Mouse (Mus musculus): ENCODE measurements around the gene Gcn1l1.

DNA sequence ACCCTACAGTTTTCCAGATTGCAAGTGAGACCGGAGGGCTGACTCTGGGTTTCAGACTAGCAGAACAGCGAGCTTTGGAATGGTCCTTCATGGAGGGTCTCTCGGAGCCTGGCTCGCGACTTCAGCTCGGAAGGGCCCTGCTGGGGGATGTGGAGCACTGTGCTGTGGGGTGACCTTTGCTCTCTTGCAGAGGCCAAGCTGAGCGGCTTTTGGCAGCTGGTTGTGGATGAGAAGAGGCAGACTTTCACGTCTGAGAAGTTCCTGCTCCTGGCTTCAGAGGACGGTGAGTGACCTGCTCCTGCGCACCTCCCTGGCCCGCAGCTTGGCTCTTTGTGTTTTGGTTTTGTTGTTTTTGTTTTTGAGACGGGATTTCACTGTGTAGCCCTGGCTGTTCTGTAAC is 20.6 kb downstream of the Gcn1l1 start:
- no peak for TF ChIP-seq POLR2A (IDR thresholded peaks at IDR 0.05; ENCODE audit: low read depth, low read length)
- TF ChIP-seq CTCF (IDR thresholded peaks at IDR 0.05; ENCODE audit: extremely low read depth, insufficient read depth, insufficient read length, insufficient replicate concordance) = no peak
